Comparison of ENCODE assay signal across 9 mouse cellular contexts in genomic region chr9:48267028-48267441, GRCm38 (mm10).
DNase-seq lines count a peak whose midpoint lies in the region; ATAC-seq and TF ChIP-seq lines count a peak whose summit lies in the region.
"Had no signal": no experiment of that assay in that cellular context is flagged by ENCODE, and none has a peak within 500 bp of the region (broad histone marks: within the 10 kb centered on the region; RNA-seq: fewer than 3 reads in every experiment).

No protein-coding gene starts in this region.

- peak; percentile 84 for ATAC-seq in limb, embryonic 15.5 days (ENCODE audit: insufficient number of reproducible peaks, low FRiP score, low TSS enrichment, low read depth)
- peak; percentile 91 for ATAC-seq in midbrain, embryonic 13.5 days
- peak; percentile 60 for ATAC-seq in stomach, postnatal 0 days (ENCODE audit: low FRiP score, low TSS enrichment)

- no peaks in the 10 kb centered on the region for H3K27me3 ChIP-seq in limb, embryonic 15.5 days
- H3K27me3 ChIP-seq in midbrain, embryonic 13.5 days, result no peaks in the 10 kb centered on the region
- H3K27me3 ChIP-seq in stomach, postnatal 0 days (ENCODE audit: control insufficient read depth, insufficient read depth, low read length), result no peaks in the 10 kb centered on the region

- WGBS in limb, embryonic 15.5 days, result under 1% methylated on average over 16 of the region's 16 CpGs
- under 1% methylated on average over 16 of the region's 16 CpGs for WGBS in midbrain, embryonic 13.5 days
- WGBS in stomach, postnatal 0 days, result under 1% methylated on average over 16 of the region's 16 CpGs

- peak overlapping the region; percentile 89 for H3K4me2 ChIP-seq in limb, embryonic 15.5 days
- peak overlapping the region; percentile 92 for H3K4me2 ChIP-seq in midbrain, embryonic 13.5 days (replicated peaks)
- peak overlapping the region; percentile 65 for H3K4me2 ChIP-seq in stomach, postnatal 0 days (replicated peaks; ENCODE audit: low read depth)

- peak overlapping the region; percentile 29; the same call in 1 of the 2 replicates for H3K9ac ChIP-seq in limb, embryonic 15.5 days
- H3K9ac ChIP-seq in midbrain, embryonic 13.5 days (replicated peaks), result peak overlapping the region; percentile 68
- H3K9ac ChIP-seq in stomach, postnatal 0 days (ENCODE audit: low read length), result no peak overlapping the region

- no peak; the same call in 1 of the 2 replicates for TF ChIP-seq CTCF in stomach, postnatal 0 days (IDR thresholded peaks at IDR 0.05; ENCODE audit: low read depth)

- H3K4me3 ChIP-seq in limb, embryonic 15.5 days, result peak overlapping the region; percentile 49
- H3K4me3 ChIP-seq in midbrain, embryonic 13.5 days (replicated peaks), result peak overlapping the region; percentile 49
- H3K4me3 ChIP-seq in stomach, postnatal 0 days (ENCODE audit: low read depth, low read length), result peak overlapping the region; percentile 32
- H3K4me3 ChIP-seq: myocyte had no signal

- H3K9me3 ChIP-seq in limb, embryonic 15.5 days, result no peaks in the 10 kb centered on the region
- H3K9me3 ChIP-seq in midbrain, embryonic 13.5 days, result no peaks in the 10 kb centered on the region
- no peaks in the 10 kb centered on the region for H3K9me3 ChIP-seq in stomach, postnatal 0 days (ENCODE audit: control insufficient read depth, low read length)

- H3K36me3 ChIP-seq in limb, embryonic 15.5 days, result no peaks in the 10 kb centered on the region
- no peaks in the 10 kb centered on the region for H3K36me3 ChIP-seq in midbrain, embryonic 13.5 days
- no peaks in the 10 kb centered on the region for H3K36me3 ChIP-seq in stomach, postnatal 0 days (ENCODE audit: control insufficient read depth, insufficient read depth, low read length)

- peaks cover 10% of the 10 kb centered on the region for H3K4me1 ChIP-seq in limb, embryonic 15.5 days
- peaks cover 11% of the 10 kb centered on the region for H3K4me1 ChIP-seq in midbrain, embryonic 13.5 days (replicated peaks)
- no peaks in the 10 kb centered on the region for H3K4me1 ChIP-seq in stomach, postnatal 0 days (replicated peaks; ENCODE audit: control insufficient read depth, insufficient read depth)

- no peak for TF ChIP-seq EP300 in stomach, postnatal 0 days (optimal IDR thresholded peaks at IDR 0.05)

- DNase-seq in spleen, postnatal 10 days (ENCODE audit: low spot score in 2 of 2), result peak; percentile 10 to 38
- no peak for DNase-seq in spleen, adult 12 weeks (ENCODE audit: low spot score)
- peak; percentile 79 for DNase-seq in embryo, embryonic 10.5 days (ENCODE audit: low spot score)
- DNase-seq in gastrocnemius, postnatal 25 days, result peak; percentile 45
- DNase-seq in hindlimb bud, embryonic 11.5 days (ENCODE audit: extremely low spot score, low read depth, low spot score), result peak; percentile 1
- DNase-seq in stomach, postnatal 0 days (ENCODE audit: low spot score), result peak; percentile 27

- H3K27ac ChIP-seq in limb, embryonic 15.5 days, result peak overlapping the region; percentile 61
- H3K27ac ChIP-seq in midbrain, embryonic 13.5 days, result no peak overlapping the region
- no peak overlapping the region for H3K27ac ChIP-seq in stomach, postnatal 0 days (replicated peaks)
